Mouse (Mus musculus): Measurements from ENCODE around the gene Gm28035. TPM values are rescaled to one million over a fixed set of nuclear protein-coding genes. Genes with fewer than 3 reads are reported as not detected.

Gene Gm28035
- polyA plus RNA-seq, 1 experiment from 2014 or later, result 0.05 TPM

- no peaks in the 10 kb centered on the region for H3K9me3 ChIP-seq (ENCODE audit: control insufficient read depth, low read length)
- H3K4me2 ChIP-seq (replicated peaks; ENCODE audit: low read depth), result no peak overlapping the region
- ATAC-seq (ENCODE audit: low FRiP score, low TSS enrichment) (no peak), DNase-seq (ENCODE audit: low spot score) (no peak)
- 76% methylated on average over 5 of the region's 5 CpGs for WGBS
- TF ChIP-seq CTCF (IDR thresholded peaks at IDR 0.05; ENCODE audit: low read depth) (no peak), EP300 (optimal IDR thresholded peaks at IDR 0.05) (no peak)
- H3K27ac ChIP-seq (replicated peaks), result no peak overlapping the region
- no peak overlapping the region for H3K4me3 ChIP-seq (ENCODE audit: low read depth, low read length)
- no peaks in the 10 kb centered on the region for H3K27me3 ChIP-seq (ENCODE audit: control insufficient read depth, insufficient read depth, low read length)
- H3K36me3 ChIP-seq (ENCODE audit: control insufficient read depth, insufficient read depth, low read length), result no peaks in the 10 kb centered on the region
- peaks cover 6% of the 10 kb centered on the region for H3K4me1 ChIP-seq (replicated peaks; ENCODE audit: control insufficient read depth, insufficient read depth)
- H3K9ac ChIP-seq (ENCODE audit: low read length), result no peak overlapping the region
Observed at GRCm38 (mm10) chr2:30235593-30235992, 4.8 kb upstream of the Gm28035 start.

DNA sequence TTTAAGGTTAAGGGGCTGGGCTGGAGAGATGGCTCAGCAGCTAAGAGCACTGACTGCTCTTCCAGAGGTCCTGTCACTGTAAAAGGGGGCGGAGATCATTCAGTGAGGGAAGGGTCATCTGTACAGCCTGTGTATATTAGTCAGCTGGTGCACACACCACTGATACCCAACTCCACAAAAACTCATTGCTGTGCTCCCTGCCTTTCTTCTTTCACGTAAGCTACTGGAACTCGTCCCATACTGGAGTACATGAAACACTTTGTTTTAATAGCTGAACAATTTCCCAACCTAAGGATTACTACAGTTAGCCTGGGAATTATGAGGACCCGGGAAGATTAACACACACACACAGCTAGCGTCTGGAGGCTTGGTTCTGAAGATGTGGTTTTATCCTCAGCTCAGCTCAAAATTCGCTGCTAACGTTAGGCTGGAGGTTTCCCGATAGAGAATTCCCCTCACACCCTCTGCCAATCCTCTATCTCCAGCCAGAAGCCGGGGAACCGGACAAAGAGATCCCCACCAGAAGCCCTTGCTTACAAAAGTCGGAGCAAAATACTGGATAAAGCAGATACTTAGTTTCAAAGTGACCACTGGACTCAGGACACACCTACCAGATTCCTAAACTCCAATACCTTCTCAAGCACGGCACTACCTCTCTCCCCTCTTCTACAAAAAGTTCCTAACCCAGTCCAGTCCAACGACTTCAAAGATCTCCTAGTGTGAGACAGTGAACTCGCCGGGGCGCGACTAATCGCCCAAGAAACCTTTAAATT is 3.8 kb upstream of the Gm28035 start:
- H3K9me3 ChIP-seq (ENCODE audit: control insufficient read depth, low read length), result no peaks in the 10 kb centered on the region
- 3% methylated on average over 18 of the region's 18 CpGs for WGBS
- peak overlapping the region; percentile 90 for H3K27ac ChIP-seq (replicated peaks)
- H3K4me3 ChIP-seq (ENCODE audit: low read depth, low read length), result peak overlapping the region; percentile 66
- peak overlapping the region; percentile 68 for H3K4me2 ChIP-seq (replicated peaks; ENCODE audit: low read depth)
- TF ChIP-seq CTCF (IDR thresholded peaks at IDR 0.05; ENCODE audit: low read depth) (no peak), EP300 (optimal IDR thresholded peaks at IDR 0.05) (no peak)
- H3K9ac ChIP-seq (ENCODE audit: low read length), result peak overlapping the region; percentile 65
- DNase-seq (ENCODE audit: low spot score) (no peak), ATAC-seq (ENCODE audit: low FRiP score, low TSS enrichment) (no peak)
- peaks cover 6% of the 10 kb centered on the region for H3K4me1 ChIP-seq (replicated peaks; ENCODE audit: control insufficient read depth, insufficient read depth)
- no peaks in the 10 kb centered on the region for H3K27me3 ChIP-seq (ENCODE audit: control insufficient read depth, insufficient read depth, low read length)
- H3K36me3 ChIP-seq (ENCODE audit: control insufficient read depth, insufficient read depth, low read length), result peaks cover 8% of the 10 kb centered on the region; the same call in 1 of the 2 replicates

DNA sequence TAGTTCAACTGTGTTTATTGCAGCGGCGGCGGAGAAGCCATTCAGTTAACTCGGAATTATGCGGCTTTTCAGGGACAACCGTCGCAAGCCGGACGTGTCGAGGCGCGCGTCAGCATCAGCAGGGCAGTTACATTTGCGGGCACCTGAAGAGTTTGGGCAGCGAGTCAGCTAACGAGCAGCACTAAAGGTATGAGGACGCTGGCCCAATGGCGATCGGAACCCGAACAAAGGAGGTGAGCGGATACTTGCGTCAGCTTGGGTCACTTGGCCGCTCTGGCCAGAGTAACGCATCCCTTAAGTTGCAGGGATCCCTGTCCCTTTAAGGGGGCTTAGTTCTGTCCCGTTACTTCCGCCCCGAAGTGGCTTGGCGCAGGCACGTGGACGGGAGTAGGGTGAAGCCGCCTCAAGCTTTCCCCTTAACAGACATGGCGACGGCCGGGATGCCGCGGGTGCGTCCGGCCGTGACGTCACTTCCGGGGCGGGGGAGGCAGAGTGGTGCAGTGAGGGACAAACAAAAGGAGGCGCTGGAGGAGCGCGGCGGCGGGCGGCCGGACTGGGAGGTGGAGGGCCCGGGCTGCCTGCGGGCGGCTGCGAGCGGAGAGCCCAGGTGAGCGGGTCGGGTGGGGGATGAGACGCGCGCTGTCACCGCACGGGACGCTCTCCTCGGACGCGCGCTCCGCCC is 3.0 kb upstream of the Gm28035 start, which contains the start of gene Lrrc8a:
Gene Lrrc8a (plus strand): TSS at position 517 of the 682 bp plus-strand sequence.
- ATAC-seq (ENCODE audit: low FRiP score, low TSS enrichment) (peak; percentile 97), DNase-seq (ENCODE audit: low spot score) (peak; percentile 100)
- Histone ChIP-seq H3K36me3 (ENCODE audit: control insufficient read depth, insufficient read depth, low read length) (peaks cover 10% of the 10 kb centered on the region; the same call in 1 of the 2 replicates), H3K27me3 (ENCODE audit: control insufficient read depth, insufficient read depth, low read length) (no peaks in the 10 kb centered on the region), H3K4me3 (ENCODE audit: low read depth, low read length) (peak within 1 kb of the TSS; percentile 66), H3K9ac (ENCODE audit: low read length) (peak within 1 kb of the TSS; percentile 69), H3K4me2 (replicated peaks; ENCODE audit: low read depth) (peak within 1 kb of the TSS; percentile 68), H3K4me1 (replicated peaks; ENCODE audit: control insufficient read depth, insufficient read depth) (peaks cover 6% of the 10 kb centered on the region), H3K9me3 (ENCODE audit: control insufficient read depth, low read length) (no peaks in the 10 kb centered on the region), H3K27ac (replicated peaks) (peak within 1 kb of the TSS; percentile 90)
- TF ChIP-seq EP300 (optimal IDR thresholded peaks at IDR 0.05) (peak; percentile 59), CTCF (IDR thresholded peaks at IDR 0.05; ENCODE audit: low read depth) (peak; percentile 68)
- WGBS, result under 1% methylated on average over 46 of the region's 67 CpGs

DNA sequence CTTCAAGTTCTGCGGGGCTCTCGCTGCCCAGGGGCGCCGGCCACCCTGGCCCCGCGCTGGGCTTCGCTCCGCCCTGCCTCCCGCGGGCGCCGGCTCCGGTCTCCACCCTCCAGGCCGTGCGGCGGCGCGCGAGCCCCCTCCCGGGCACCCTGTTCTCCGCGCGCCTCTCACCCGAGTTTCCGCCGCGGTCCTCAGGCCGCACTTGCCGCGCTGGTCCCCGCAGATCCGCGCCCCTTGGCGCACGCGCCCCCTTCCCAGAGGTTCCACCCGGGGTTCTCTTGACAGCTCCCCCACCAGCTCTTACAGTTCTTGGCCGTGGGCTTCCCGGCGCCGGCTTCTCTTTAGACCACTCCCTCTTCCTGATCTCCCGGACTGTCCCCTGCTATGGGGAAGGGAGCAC is 2.5 kb upstream of the Gm28035 start:
- no peak for DNase-seq (ENCODE audit: low spot score)
- WGBS, result under 1% methylated on average over 25 of the region's 42 CpGs

GRCm38 (mm10) chr2:30238906-30239465 is 1.4 kb upstream of the Gm28035 start:
- Histone ChIP-seq H3K4me2 (replicated peaks; ENCODE audit: low read depth) (peak overlapping the region; percentile 68), H3K9me3 (ENCODE audit: control insufficient read depth, low read length) (no peaks in the 10 kb centered on the region), H3K36me3 (ENCODE audit: control insufficient read depth, insufficient read depth, low read length) (peaks cover 12% of the 10 kb centered on the region; the same call in 1 of the 2 replicates), H3K4me3 (ENCODE audit: low read depth, low read length) (peak overlapping the region; percentile 66), H3K9ac (ENCODE audit: low read length) (peak overlapping the region; percentile 69), H3K27me3 (ENCODE audit: control insufficient read depth, insufficient read depth, low read length) (no peaks in the 10 kb centered on the region), H3K4me1 (replicated peaks; ENCODE audit: control insufficient read depth, insufficient read depth) (peaks cover 8% of the 10 kb centered on the region), H3K27ac (replicated peaks) (no peak overlapping the region)
- TF ChIP-seq CTCF (IDR thresholded peaks at IDR 0.05; ENCODE audit: low read depth) (no peak), EP300 (optimal IDR thresholded peaks at IDR 0.05) (no peak)
- ATAC-seq (ENCODE audit: low FRiP score, low TSS enrichment) (no peak), DNase-seq (ENCODE audit: low spot score) (no peak)
- 55% methylated on average over 3 of the region's 3 CpGs for WGBS

More for the DNA sequence above, 2.5 kb upstream of the Gm28035 start:
- Histone ChIP-seq H3K9ac (ENCODE audit: low read length) (peak overlapping the region; percentile 69), H3K4me2 (replicated peaks; ENCODE audit: low read depth) (peak overlapping the region; percentile 68), H3K4me3 (ENCODE audit: low read depth, low read length) (peak overlapping the region; percentile 66), H3K9me3 (ENCODE audit: control insufficient read depth, low read length) (no peaks in the 10 kb centered on the region), H3K4me1 (replicated peaks; ENCODE audit: control insufficient read depth, insufficient read depth) (peaks cover 6% of the 10 kb centered on the region), H3K27me3 (ENCODE audit: control insufficient read depth, insufficient read depth, low read length) (no peaks in the 10 kb centered on the region), H3K36me3 (ENCODE audit: control insufficient read depth, insufficient read depth, low read length) (peaks cover 10% of the 10 kb centered on the region; the same call in 1 of the 2 replicates), H3K27ac (replicated peaks) (peak overlapping the region; percentile 90)
- ATAC-seq (ENCODE audit: low FRiP score, low TSS enrichment), result peak; percentile 85
- TF ChIP-seq EP300 (optimal IDR thresholded peaks at IDR 0.05) (no peak), CTCF (IDR thresholded peaks at IDR 0.05; ENCODE audit: low read depth) (no peak)
